Mouse (Mus musculus): ENCODE results near the gene Arxes2. TPM values are rescaled to one million over a fixed set of nuclear protein-coding genes. Genes with fewer than 3 reads are reported as not detected.
"Not testable (repeated sequence)": the region's sequence is repeated elsewhere in the genome, so short reads cannot be mapped to it uniquely, and the experiment has no call there.

Arxes2 gene
- 151 and 155 TPM in 2 replicates for polyA plus RNA-seq (2016; fragmentation: Nextera tagmentation; extraction: Ambion mirVana)

- not testable (repeated sequence) for H3K27ac ChIP-seq (replicated peaks); H3K27me3 ChIP-seq; H3K36me3 ChIP-seq; H3K9me3 ChIP-seq; H3K4me1 ChIP-seq
- peak within 1 kb of the TSS; percentile 47 for H3K4me2 ChIP-seq (replicated peaks)
- H3K9ac ChIP-seq (replicated peaks): 0 out of 2 replicates have a peak within 1 kb of the TSS, but pooled peaks have one; percentile 28
- H3K4me3 ChIP-seq: peak within 1 kb of the TSS; percentile 33
- 17% methylated on average over 6 of the region's 39 CpGs for WGBS
- ATAC-seq (ENCODE audit: low FRiP score, low read depth): peak; percentile 90
Observed at GRCm38 (mm10) chrX:135993664-135994119, at the start of gene Arxes2. Gene Arxes2 (plus strand): TSS chrX:135993824.

DNA sequence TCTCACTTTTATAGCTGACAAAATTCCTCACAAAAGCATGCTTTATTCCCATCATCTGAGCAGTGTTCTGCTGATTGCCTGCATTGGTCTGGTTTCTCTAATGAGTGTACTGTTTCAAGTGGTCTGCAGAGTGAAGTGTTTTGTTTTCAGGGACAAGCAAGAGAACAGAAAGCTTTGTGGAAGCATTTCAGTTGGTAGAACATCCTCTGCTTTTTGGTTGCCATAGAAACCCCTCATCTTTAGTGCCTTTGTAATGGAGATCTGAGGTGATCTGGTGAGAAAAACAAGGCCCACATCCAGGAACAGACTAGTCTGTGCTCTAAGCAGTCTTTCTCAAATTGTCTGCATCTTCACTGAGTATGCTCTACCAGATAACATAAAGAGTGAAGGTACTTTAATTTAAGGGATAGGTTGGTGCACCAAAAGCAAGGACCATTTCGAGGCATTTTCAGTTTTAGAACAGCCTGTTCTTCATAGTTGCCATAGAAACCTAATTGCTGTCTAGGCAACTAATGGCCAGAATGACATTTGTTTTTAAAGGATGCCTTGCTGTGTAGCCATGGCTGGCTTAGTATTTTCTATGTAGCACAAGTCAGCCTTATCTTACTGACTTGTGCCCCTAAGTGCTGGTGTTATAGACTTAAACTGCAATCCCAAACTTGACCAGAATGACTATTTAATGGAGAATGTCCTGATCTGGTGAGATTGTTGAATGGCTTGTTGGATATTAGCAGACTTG is 44.8 kb upstream of the Arxes2 start:
- Histone ChIP-seq H3K4me1 (no peaks in the 10 kb centered on the region), H3K4me3 (no peak overlapping the region), H3K36me3 (no peaks in the 10 kb centered on the region), H3K9me3 (no peaks in the 10 kb centered on the region), H3K9ac (replicated peaks) (no peak overlapping the region), H3K4me2 (replicated peaks) (no peak overlapping the region), H3K27me3 (no peaks in the 10 kb centered on the region), H3K27ac (replicated peaks) (peak overlapping the region; percentile 20; the same call in 1 of the 2 replicates)
- WGBS: 67% methylated on average over 1 of the region's 1 CpGs
- no peak for ATAC-seq (ENCODE audit: low FRiP score, low read depth)

DNA sequence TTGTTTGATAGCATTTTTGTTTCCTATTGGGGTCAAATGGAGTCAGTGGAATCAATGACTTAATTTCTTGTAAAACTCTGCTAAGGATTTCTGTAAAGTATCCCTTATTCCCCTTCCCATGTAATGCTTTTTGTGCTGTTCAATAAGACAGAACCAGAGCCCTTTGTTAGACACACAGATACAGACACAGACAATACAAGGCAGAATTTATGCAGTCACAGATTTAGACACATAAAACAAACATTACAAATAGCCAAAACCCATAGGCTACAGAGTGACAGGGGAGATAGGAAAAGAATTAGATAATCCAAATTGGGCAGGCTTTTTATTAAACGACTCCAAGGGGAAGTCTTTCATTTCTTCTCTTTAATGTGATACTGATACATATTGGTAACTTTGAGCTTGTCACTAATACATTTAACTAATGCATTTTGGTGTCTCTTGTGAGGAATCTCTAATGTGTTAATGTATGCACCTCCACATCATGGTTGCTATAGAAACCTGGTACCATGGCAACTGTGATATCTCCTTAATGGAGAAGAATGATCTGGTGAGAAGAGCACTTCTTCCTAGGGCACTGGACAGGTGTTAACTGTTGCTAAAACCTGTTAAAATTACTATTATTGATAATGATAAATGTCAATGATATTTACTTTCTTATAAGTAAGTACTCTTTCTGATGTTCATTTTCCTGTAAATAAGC is 36.5 kb upstream of the Arxes2 start:
- ATAC-seq (ENCODE audit: low FRiP score, low read depth): 0 out of 2 replicates have a peak, but pooled peaks have one; percentile 54
- no peak overlapping the region for H3K4me3 ChIP-seq
- no peaks in the 10 kb centered on the region for H3K9me3 ChIP-seq
- H3K4me2 ChIP-seq (replicated peaks): no peak overlapping the region
- WGBS: 69% methylated on average over 1 of the region's 1 CpGs
- peak overlapping the region; percentile 54; the same call in 1 of the 2 replicates for H3K27ac ChIP-seq (replicated peaks)
- no peak overlapping the region for H3K9ac ChIP-seq (replicated peaks)
- no peaks in the 10 kb centered on the region for H3K27me3 ChIP-seq
- H3K36me3 ChIP-seq: no peaks in the 10 kb centered on the region
- no peaks in the 10 kb centered on the region for H3K4me1 ChIP-seq

- 0 out of 2 replicates have a peak, but pooled peaks have one; percentile 52 for ATAC-seq (ENCODE audit: low FRiP score, low read depth)
- Histone ChIP-seq H3K36me3 (no peaks in the 10 kb centered on the region), H3K4me3 (no peak overlapping the region), H3K9me3 (no peaks in the 10 kb centered on the region), H3K27me3 (no peaks in the 10 kb centered on the region), H3K27ac (replicated peaks) (peak overlapping the region; percentile 58), H3K4me1 (0 out of 2 replicates have a peak, but pooled peaks cover under 1% of the 10 kb centered on the region), H3K4me2 (replicated peaks) (no peak overlapping the region), H3K9ac (replicated peaks) (no peak overlapping the region)
- WGBS: 79% methylated on average over 2 of the region's 2 CpGs
Observed at GRCm38 (mm10) chrX:135957691-135958081, 35.9 kb upstream of the Arxes2 start.

DNA sequence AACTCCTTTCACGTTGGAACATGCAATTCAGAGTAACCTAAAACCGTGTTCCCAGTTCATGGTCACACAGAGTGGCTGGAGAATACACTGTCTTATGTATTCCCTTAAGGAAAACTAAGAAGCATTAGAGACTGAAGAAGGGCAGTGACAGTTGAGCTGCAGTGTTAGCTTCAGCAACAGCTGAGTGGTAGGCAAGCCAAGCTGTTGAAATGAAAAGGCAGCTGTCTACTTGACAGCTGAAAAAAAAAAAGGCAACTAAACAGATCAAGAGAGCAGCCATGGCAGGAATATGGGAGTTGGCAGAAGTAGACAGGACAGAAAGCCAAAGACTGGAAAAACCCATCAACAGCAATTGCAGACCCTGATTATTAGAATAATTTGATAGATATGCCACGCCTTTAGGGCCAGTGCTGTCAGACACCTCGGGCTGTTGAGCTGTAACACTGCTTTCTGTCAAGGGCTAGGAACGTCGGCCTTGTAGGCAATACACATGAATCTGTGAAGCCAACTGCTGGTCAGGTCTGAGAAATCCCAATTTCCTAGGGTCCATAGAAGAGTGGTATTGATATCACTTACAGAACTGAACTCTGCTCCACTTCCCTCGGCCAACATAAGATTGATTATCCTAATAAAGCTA is 34.9 kb upstream of the Arxes2 start:
- 0 out of 2 replicates have a peak, but pooled peaks cover 7% of the 10 kb centered on the region for H3K4me1 ChIP-seq
- no peak overlapping the region for H3K9ac ChIP-seq (replicated peaks)
- no peaks in the 10 kb centered on the region for H3K9me3 ChIP-seq
- H3K27me3 ChIP-seq: no peaks in the 10 kb centered on the region
- WGBS: 83% methylated on average over 7 of the region's 7 CpGs
- no peaks in the 10 kb centered on the region for H3K36me3 ChIP-seq
- no peak for ATAC-seq (ENCODE audit: low FRiP score, low read depth)
- no peak overlapping the region for H3K4me2 ChIP-seq (replicated peaks)
- H3K4me3 ChIP-seq: no peak overlapping the region
- H3K27ac ChIP-seq (replicated peaks): no peak overlapping the region

DNA sequence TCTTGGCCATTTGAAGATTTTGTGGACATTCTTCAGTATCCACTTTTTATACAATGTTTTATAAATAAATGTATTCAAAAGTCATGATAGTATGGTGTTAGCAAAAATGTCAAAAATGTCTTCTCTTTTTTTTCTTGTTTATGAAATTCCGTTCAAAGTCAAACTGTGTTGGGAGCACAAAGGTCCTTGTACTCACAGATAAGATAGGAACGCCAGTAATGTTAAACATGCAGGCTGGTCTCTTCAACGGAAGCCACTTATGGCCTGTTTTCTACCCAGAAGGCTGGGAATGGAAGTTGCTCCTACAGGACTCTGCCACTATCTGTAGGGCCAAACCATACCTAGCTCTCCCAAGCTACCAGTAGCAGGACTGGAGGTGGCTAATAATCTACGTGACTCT is 34.1 kb upstream of the Arxes2 start:
- H3K36me3 ChIP-seq: no peaks in the 10 kb centered on the region
- H3K4me1 ChIP-seq: 0 out of 2 replicates have a peak, but pooled peaks cover 7% of the 10 kb centered on the region
- H3K27ac ChIP-seq (replicated peaks): no peak overlapping the region
- no peaks in the 10 kb centered on the region for H3K27me3 ChIP-seq
- no peak overlapping the region for H3K4me2 ChIP-seq (replicated peaks)
- no peak for ATAC-seq (ENCODE audit: low FRiP score, low read depth)
- no peak overlapping the region for H3K4me3 ChIP-seq
- H3K9ac ChIP-seq (replicated peaks): no peak overlapping the region
- H3K9me3 ChIP-seq: no peaks in the 10 kb centered on the region
- WGBS: 91% methylated on average over 4 of the region's 4 CpGs

GRCm38 (mm10) chrX:135962342-135962741 is 31.3 kb upstream of the Arxes2 start:
- ATAC-seq (ENCODE audit: low FRiP score, low read depth): peak; percentile 34; the same call in 1 of the 2 replicates
- H3K36me3 ChIP-seq: no peaks in the 10 kb centered on the region
- H3K4me3 ChIP-seq: no peak overlapping the region
- 0 out of 2 replicates have a peak, but pooled peaks cover 7% of the 10 kb centered on the region for H3K4me1 ChIP-seq
- no peak overlapping the region for H3K9ac ChIP-seq (replicated peaks)
- no peaks in the 10 kb centered on the region for H3K27me3 ChIP-seq
- no peaks in the 10 kb centered on the region for H3K9me3 ChIP-seq
- WGBS: 56% methylated on average over 2 of the region's 2 CpGs
- H3K4me2 ChIP-seq (replicated peaks): no peak overlapping the region
- H3K27ac ChIP-seq (replicated peaks): peak overlapping the region; percentile 49; the same call in 1 of the 2 replicates

DNA sequence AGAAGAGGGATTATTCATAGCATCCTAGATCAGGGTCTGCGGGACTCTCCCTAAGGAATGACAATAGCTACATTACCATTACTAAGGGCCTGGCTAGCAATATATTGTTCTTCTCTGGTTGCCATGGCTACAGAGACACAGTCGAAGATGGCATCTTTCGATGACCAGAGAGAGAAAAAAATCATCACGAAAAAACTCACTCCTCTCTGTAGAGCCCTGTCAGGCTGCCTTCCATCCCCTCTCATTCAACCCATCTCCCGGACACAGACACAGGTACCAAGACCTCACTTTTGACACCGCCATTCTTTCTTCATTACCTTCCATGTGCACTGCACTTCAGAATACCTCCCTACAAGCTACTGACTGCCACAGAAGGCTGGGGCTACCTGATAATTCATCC is 30.5 kb upstream of the Arxes2 start:
- Histone ChIP-seq H3K4me3 (no peak overlapping the region), H3K27me3 (no peaks in the 10 kb centered on the region), H3K27ac (replicated peaks) (peak overlapping the region; percentile 52), H3K36me3 (no peaks in the 10 kb centered on the region), H3K4me2 (replicated peaks) (0 out of 2 replicates have a peak overlapping the region, but pooled peaks have one; percentile 21), H3K9ac (replicated peaks) (no peak overlapping the region), H3K4me1 (0 out of 2 replicates have a peak, but pooled peaks cover 7% of the 10 kb centered on the region), H3K9me3 (no peaks in the 10 kb centered on the region)
- peak; percentile 68 for ATAC-seq (ENCODE audit: low FRiP score, low read depth)
- 22% methylated on average over 6 of the region's 6 CpGs for WGBS

DNA sequence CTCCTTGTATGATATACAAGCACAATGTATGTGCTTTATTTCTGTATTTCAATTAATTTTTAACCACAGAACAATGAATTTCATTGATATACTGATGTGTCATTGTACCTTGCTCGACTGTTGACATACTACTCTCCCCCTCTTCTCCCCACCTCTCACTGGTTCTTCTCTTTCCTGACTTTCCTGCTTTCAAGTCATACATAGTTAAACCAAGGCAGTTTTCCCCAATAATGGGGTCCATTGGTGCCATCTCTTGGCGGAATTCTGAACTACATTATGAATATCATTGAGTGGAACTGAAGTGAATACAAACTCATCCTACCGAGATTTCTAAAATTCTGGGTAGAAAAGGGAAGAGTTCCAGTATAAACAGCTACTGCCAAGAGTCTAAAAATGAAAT is 30.0 kb upstream of the Arxes2 start:
- 0 out of 2 replicates have a peak, but pooled peaks have one; percentile 16 for ATAC-seq (ENCODE audit: low FRiP score, low read depth)
- Histone ChIP-seq H3K4me3 (no peak overlapping the region), H3K27me3 (no peaks in the 10 kb centered on the region), H3K27ac (replicated peaks) (no peak overlapping the region), H3K36me3 (no peaks in the 10 kb centered on the region), H3K4me1 (0 out of 2 replicates have a peak, but pooled peaks cover 7% of the 10 kb centered on the region), H3K4me2 (replicated peaks) (no peak overlapping the region), H3K9me3 (no peaks in the 10 kb centered on the region), H3K9ac (replicated peaks) (no peak overlapping the region)
- 20% methylated on average over 3 of the region's 3 CpGs for WGBS

DNA sequence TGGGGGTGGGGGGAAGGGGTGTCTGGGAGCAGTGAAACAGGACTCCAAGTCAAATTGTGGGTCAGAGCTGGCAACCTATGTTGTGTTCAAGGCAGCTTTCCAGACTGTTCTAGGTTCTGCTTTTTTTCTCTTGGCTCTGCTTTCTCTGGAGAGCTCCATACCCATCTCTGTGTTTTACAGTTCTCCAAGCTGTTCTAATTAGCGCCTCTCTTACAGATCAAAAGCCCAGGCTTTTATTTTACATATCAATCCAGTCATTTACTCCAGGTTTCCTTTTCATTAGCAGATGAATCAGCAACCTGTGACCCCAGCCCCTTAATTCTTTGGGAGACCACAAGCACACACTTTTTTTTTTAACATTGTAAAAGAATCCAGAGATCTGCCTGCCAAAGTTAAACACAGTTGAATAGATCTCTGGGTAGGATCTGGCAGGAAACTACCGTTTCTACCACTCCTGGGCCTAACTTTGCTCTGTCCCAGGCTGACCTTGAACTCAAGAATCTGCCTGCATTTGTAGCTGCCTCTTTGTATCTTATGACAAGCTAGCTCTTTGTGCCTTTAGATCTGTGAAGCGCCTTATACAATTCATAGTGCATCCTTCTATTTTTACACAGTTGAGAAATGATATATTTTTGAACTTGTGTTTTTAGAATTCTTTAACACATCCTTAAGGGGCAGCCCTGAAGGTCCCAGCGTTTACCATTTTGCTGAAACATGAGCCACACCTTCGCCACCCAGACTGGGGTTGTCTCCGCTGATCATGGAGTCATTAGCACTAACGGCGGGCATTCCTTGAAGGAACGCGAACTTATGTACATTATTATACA is 19.8 kb upstream of the Arxes2 start:
- no peaks in the 10 kb centered on the region for H3K4me1 ChIP-seq
- H3K27me3 ChIP-seq: no peaks in the 10 kb centered on the region
- ATAC-seq (ENCODE audit: low FRiP score, low read depth): no peak
- H3K9ac ChIP-seq (replicated peaks): no peak overlapping the region
- H3K4me3 ChIP-seq: no peak overlapping the region
- H3K36me3 ChIP-seq: no peaks in the 10 kb centered on the region
- no peaks in the 10 kb centered on the region for H3K9me3 ChIP-seq
- WGBS: 71% methylated on average over 10 of the region's 10 CpGs
- H3K27ac ChIP-seq (replicated peaks): no peak overlapping the region
- no peak overlapping the region for H3K4me2 ChIP-seq (replicated peaks)
